Mouse (Mus musculus): ENCODE results near the gene Tjp1.

DNA sequence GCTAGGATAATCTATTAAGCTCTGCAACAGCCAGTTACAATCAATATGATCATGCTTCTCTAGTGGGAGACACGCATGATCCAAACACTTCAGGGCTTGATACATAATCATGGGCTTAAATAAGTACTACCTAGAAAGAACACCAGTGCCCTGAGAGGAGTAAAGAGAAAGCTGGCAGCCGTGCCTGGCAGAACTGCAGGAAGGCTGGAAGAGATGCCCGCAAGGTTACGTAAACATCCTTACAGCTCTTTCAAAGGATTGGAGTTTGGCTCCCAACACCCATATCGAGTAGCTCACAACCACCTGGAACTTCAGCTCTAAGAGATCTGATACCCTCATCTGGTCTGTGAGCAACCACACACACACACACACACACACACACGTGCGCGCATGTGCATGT is 167.8 kb downstream of the Tjp1 start:
- TF ChIP-seq CTCF (IDR thresholded peaks at IDR 0.05; ENCODE audit: borderline replicate concordance, insufficient read depth, low read length) (no peak), POLR2A (IDR thresholded peaks at IDR 0.05; ENCODE audit: low read depth, low read length) (no peak)

Measured in embryonic fibroblast, embryonic 13.5 days (primary cell).